Mouse (Mus musculus): ENCODE measurements at regions not wholly inside any gene's neighbourhood (a gene's known extent, or its start where the extent isn't known, plus 50 kb on each side); places are given as distances from the start of the nearest gene placed in this dataset.

- H3K27me3 ChIP-seq (replicated peaks; ENCODE audit: control insufficient read depth, insufficient read depth, low read length) = no peaks in the 10 kb centered on the region
- no peaks in the 10 kb centered on the region for H3K4me1 ChIP-seq (ENCODE audit: control insufficient read depth, insufficient read depth, low read length)
- ATAC-seq (ENCODE audit: low read depth) (no peak), DNase-seq (ENCODE audit: low spot score) (no peak)
- no peak overlapping the region for H3K27ac ChIP-seq (replicated peaks; ENCODE audit: low read depth, low read length)
- H3K9me3 ChIP-seq (ENCODE audit: control insufficient read depth, low read length) = no peaks in the 10 kb centered on the region
- H3K4me3 ChIP-seq (ENCODE audit: low read depth, low read length) = no peak overlapping the region
- no peak overlapping the region for H3K9ac ChIP-seq (ENCODE audit: low read depth, low read length)
- WGBS = 81% methylated on average over 3 of the region's 3 CpGs
- H3K36me3 ChIP-seq (ENCODE audit: control insufficient read depth, insufficient read depth, low read length) = no peaks in the 10 kb centered on the region
- H3K4me2 ChIP-seq (ENCODE audit: low read depth, low read length) = no peak overlapping the region
Observed at GRCm38 (mm10) chr3:140059102-140059501, 853.6 kb downstream of the Stpg2 start.

DNA sequence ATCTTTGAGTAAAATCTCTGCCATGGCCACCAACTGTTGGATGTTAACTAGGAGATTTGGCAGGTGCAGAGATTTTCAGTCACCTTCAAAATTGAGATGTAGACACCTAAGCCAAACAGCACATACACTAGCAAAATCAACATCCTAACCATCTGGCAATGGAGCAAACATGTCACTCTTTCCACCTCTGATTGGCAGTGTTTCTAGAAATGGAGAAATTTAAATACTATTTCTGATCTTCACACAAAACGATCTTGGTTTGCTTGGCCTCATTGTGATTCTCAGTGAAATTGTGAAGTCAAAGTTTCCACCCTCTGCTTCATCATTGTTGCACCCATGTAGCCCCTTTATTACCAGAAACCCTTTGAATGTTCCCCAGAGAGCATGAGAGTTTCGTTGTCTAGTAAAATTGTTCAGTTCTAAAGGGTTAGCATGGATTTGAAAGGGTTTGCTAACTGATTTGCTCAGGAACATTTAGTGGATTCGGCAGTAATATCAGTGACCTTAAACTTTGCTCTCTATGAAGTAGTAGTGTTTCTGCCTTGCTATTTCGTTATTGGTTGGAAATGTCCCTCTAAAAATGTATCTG lies 854.1 kb downstream of the Stpg2 start:
- H3K4me2 ChIP-seq (ENCODE audit: low read depth, low read length) = no peak overlapping the region
- no peak overlapping the region for H3K9ac ChIP-seq (ENCODE audit: low read depth, low read length)
- H3K27me3 ChIP-seq (replicated peaks; ENCODE audit: control insufficient read depth, insufficient read depth, low read length) = no peaks in the 10 kb centered on the region
- no peak overlapping the region for H3K4me3 ChIP-seq (ENCODE audit: low read depth, low read length)
- no peak for ATAC-seq (ENCODE audit: low read depth)
- 79% methylated on average over 4 of the region's 4 CpGs for WGBS
- no peaks in the 10 kb centered on the region for H3K36me3 ChIP-seq (ENCODE audit: control insufficient read depth, insufficient read depth, low read length)
- H3K27ac ChIP-seq (replicated peaks; ENCODE audit: low read depth, low read length) = no peak overlapping the region
- no peak for DNase-seq (ENCODE audit: low spot score)
- no peaks in the 10 kb centered on the region for H3K9me3 ChIP-seq (ENCODE audit: control insufficient read depth, low read length)
- H3K4me1 ChIP-seq (ENCODE audit: control insufficient read depth, insufficient read depth, low read length) = no peaks in the 10 kb centered on the region

DNA sequence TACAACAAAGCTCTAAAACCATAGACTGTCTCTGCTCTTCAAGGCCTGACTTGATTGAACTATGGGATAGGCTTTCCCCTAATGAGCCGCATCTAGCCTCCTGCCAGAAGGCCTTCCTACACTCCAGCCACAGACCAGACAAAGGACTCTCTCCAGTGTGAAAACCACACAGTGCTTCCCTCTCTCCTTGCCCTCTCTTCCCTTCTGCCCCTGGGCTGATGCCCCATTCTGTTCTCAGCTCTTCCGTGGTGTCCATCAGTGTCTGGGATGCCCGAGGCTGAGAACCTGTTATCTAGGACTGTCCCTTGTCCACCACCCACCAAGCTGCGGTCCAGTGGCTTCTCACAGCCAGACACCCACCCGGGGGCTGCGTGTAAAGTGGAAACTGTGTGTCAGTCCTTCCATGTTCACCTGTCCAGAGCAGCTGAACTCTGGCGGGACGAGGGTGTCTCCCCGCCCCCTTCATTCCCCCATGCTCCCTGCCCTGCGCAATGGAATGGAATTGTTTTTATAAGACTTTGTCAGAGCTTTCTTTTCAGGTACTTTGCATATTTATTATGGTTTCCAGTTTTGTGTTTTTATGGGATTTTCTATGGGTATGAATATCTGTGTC lies 856.4 kb downstream of the Stpg2 start:
- Histone ChIP-seq H3K4me3 (ENCODE audit: low read depth, low read length) (no peak overlapping the region), H3K27ac (replicated peaks; ENCODE audit: low read depth, low read length) (no peak overlapping the region), H3K9me3 (ENCODE audit: control insufficient read depth, low read length) (no peaks in the 10 kb centered on the region), H3K4me2 (ENCODE audit: low read depth, low read length) (no peak overlapping the region), H3K27me3 (replicated peaks; ENCODE audit: control insufficient read depth, insufficient read depth, low read length) (no peaks in the 10 kb centered on the region), H3K4me1 (ENCODE audit: control insufficient read depth, insufficient read depth, low read length) (no peaks in the 10 kb centered on the region), H3K36me3 (ENCODE audit: control insufficient read depth, insufficient read depth, low read length) (no peaks in the 10 kb centered on the region), H3K9ac (ENCODE audit: low read depth, low read length) (no peak overlapping the region)
- ATAC-seq (ENCODE audit: low read depth) (no peak), DNase-seq (ENCODE audit: low spot score) (no peak)
- 85% methylated on average over 10 of the region's 10 CpGs for WGBS

DNA sequence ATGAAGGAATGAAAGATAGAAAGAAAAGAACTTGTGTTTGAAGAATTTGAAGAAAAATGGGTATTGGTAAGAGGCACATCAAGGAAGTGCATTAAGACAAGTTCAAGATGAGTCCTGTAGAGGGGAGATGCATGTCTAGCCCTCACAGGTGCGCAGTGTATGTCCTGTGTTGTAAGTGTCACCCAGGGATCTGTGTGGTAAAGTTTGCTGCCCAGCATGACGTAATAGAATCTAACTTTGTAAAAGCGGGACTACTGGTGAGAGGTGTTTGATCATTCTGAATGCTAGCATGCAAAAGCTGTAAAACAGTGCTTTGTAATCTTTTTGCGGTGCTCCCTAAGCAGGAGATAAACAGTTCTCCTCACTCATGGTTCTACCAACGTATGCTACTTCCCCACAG lies 857.4 kb downstream of the Stpg2 start:
- ATAC-seq (ENCODE audit: low read depth) = no peak
- Histone ChIP-seq H3K27ac (replicated peaks; ENCODE audit: low read depth, low read length) (no peak overlapping the region), H3K4me3 (ENCODE audit: low read depth, low read length) (no peak overlapping the region), H3K9me3 (ENCODE audit: control insufficient read depth, low read length) (no peaks in the 10 kb centered on the region), H3K27me3 (replicated peaks; ENCODE audit: control insufficient read depth, insufficient read depth, low read length) (no peaks in the 10 kb centered on the region), H3K4me1 (ENCODE audit: control insufficient read depth, insufficient read depth, low read length) (no peaks in the 10 kb centered on the region), H3K36me3 (ENCODE audit: control insufficient read depth, insufficient read depth, low read length) (no peaks in the 10 kb centered on the region), H3K4me2 (ENCODE audit: low read depth, low read length) (no peak overlapping the region), H3K9ac (ENCODE audit: low read depth, low read length) (no peak overlapping the region)
- DNase-seq (ENCODE audit: low spot score) = no peak
- 86% methylated on average over 5 of the region's 5 CpGs for WGBS

- Histone ChIP-seq H3K4me1 (ENCODE audit: control insufficient read depth, insufficient read depth, low read length) (no peaks in the 10 kb centered on the region), H3K36me3 (ENCODE audit: control insufficient read depth, insufficient read depth, low read length) (no peaks in the 10 kb centered on the region), H3K9ac (ENCODE audit: low read depth, low read length) (no peak overlapping the region), H3K4me3 (ENCODE audit: low read depth, low read length) (no peak overlapping the region), H3K27me3 (replicated peaks; ENCODE audit: control insufficient read depth, insufficient read depth, low read length) (no peaks in the 10 kb centered on the region), H3K27ac (replicated peaks; ENCODE audit: low read depth, low read length) (no peak overlapping the region), H3K4me2 (ENCODE audit: low read depth, low read length) (no peak overlapping the region), H3K9me3 (ENCODE audit: control insufficient read depth, low read length) (no peaks in the 10 kb centered on the region)
- 60% methylated on average over 3 of the region's 3 CpGs for WGBS
- ATAC-seq (ENCODE audit: low read depth) (no peak), DNase-seq (ENCODE audit: low spot score) (peak; percentile 18)
Observed at GRCm38 (mm10) chr3:140084333-140084732, 878.8 kb downstream of the Stpg2 start.

GRCm38 (mm10) chr3:140085385-140085784 lies 879.9 kb downstream of the Stpg2 start:
- Histone ChIP-seq H3K9ac (ENCODE audit: low read depth, low read length) (no peak overlapping the region), H3K4me2 (ENCODE audit: low read depth, low read length) (no peak overlapping the region), H3K36me3 (ENCODE audit: control insufficient read depth, insufficient read depth, low read length) (no peaks in the 10 kb centered on the region), H3K27me3 (replicated peaks; ENCODE audit: control insufficient read depth, insufficient read depth, low read length) (no peaks in the 10 kb centered on the region), H3K4me3 (ENCODE audit: low read depth, low read length) (no peak overlapping the region), H3K27ac (replicated peaks; ENCODE audit: low read depth, low read length) (no peak overlapping the region), H3K9me3 (ENCODE audit: control insufficient read depth, low read length) (no peaks in the 10 kb centered on the region), H3K4me1 (ENCODE audit: control insufficient read depth, insufficient read depth, low read length) (no peaks in the 10 kb centered on the region)
- DNase-seq (ENCODE audit: low spot score) = no peak
- no peak for ATAC-seq (ENCODE audit: low read depth)
- 84% methylated on average over 3 of the region's 3 CpGs for WGBS

DNA sequence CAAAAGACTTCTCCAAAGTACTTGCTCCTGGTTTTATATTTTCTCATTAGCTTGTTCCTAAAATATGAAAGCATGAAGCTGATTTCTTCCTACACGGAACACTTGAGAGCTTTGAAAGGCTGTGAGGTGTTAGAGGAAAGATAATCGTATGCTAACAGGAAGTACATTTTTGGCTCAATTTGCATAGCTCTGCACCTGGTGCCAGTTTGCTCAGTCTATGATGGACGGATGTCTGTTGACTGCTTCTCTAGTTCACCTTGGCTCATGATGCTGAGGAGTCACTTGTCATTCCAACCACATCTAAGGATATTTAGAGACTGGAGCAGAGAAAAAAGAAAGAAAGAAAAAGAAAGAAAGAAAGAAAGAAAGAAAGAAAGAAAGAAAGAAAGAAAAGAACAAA lies 882.5 kb downstream of the Stpg2 start:
- ATAC-seq (ENCODE audit: low read depth) (no peak), DNase-seq (ENCODE audit: low spot score) (no peak)
- no peak overlapping the region for H3K9ac ChIP-seq (ENCODE audit: low read depth, low read length)
- H3K27me3 ChIP-seq (replicated peaks; ENCODE audit: control insufficient read depth, insufficient read depth, low read length) = no peaks in the 10 kb centered on the region
- no peak overlapping the region for H3K4me3 ChIP-seq (ENCODE audit: low read depth, low read length)
- 78% methylated on average over 3 of the region's 3 CpGs for WGBS
- no peak overlapping the region for H3K27ac ChIP-seq (replicated peaks; ENCODE audit: low read depth, low read length)
- no peak overlapping the region for H3K4me2 ChIP-seq (ENCODE audit: low read depth, low read length)
- H3K9me3 ChIP-seq (ENCODE audit: control insufficient read depth, low read length) = no peaks in the 10 kb centered on the region
- no peaks in the 10 kb centered on the region for H3K36me3 ChIP-seq (ENCODE audit: control insufficient read depth, insufficient read depth, low read length)
- no peaks in the 10 kb centered on the region for H3K4me1 ChIP-seq (ENCODE audit: control insufficient read depth, insufficient read depth, low read length)

DNA sequence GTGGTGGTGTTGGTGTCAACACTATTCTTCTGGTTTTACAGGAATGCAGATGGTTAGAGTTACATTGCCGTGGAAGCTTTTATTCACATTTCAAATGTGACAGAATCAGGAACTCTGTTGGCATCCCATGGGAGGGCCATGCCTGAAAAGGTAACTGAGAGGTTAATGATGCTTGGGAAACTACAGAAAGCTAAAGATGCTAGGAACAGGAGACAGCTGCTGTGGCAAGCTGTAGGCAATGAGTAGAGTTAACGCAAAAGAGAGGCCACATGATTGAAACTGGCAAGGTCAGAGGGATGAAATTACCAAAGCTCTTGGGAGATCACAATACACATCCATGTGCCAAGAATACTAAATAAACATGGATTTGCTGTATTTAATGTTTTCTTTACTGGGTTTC lies 886.4 kb downstream of the Stpg2 start:
- DNase-seq (ENCODE audit: low spot score) = peak; percentile 30

DNA sequence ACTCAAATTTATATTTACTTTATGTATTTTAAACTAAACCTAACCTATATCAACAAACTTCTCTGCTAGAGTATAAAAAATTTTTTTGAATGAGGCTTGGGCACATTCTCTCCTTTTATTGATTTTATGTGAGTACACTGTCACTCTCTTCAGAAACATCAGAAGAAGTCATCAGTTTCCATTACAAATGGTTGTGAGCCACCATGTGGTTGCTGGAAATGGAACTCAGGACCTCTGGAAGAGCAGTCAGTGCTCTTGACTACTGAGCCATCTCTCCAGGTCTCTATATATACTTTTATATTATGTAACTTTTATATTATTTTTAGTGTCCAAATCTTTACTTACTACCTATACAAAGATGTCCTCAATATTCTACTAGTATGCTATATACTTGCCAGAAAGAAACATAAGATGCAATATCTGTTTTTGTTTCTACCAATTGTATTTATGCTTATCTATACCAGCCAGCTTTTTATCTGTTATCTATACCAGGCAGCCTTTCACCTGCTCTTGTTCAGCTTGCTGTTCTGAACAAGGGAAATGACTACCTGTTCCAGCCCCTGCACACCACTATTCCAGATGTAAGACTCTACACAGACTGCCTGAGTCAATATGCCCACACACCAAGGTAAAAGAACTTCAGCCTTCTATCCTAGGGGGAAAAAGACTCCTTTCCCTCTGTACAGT lies 891.5 kb downstream of the Stpg2 start:
- ATAC-seq (ENCODE audit: low read depth) (no peak), DNase-seq (ENCODE audit: low spot score) (no peak)
- H3K9me3 ChIP-seq (ENCODE audit: control insufficient read depth, low read length) = no peaks in the 10 kb centered on the region
- no peaks in the 10 kb centered on the region for H3K27me3 ChIP-seq (replicated peaks; ENCODE audit: control insufficient read depth, insufficient read depth, low read length)
- H3K4me2 ChIP-seq (ENCODE audit: low read depth, low read length) = no peak overlapping the region
- H3K4me1 ChIP-seq (ENCODE audit: control insufficient read depth, insufficient read depth, low read length) = no peaks in the 10 kb centered on the region
- H3K27ac ChIP-seq (replicated peaks; ENCODE audit: low read depth, low read length) = no peak overlapping the region
- H3K4me3 ChIP-seq (ENCODE audit: low read depth, low read length) = no peak overlapping the region
- H3K36me3 ChIP-seq (ENCODE audit: control insufficient read depth, insufficient read depth, low read length) = no peaks in the 10 kb centered on the region
- no peak overlapping the region for H3K9ac ChIP-seq (ENCODE audit: low read depth, low read length)

More for the DNA sequence above, 886.4 kb downstream of the Stpg2 start:
- H3K36me3 ChIP-seq (ENCODE audit: control insufficient read depth, insufficient read depth, low read length) = no peaks in the 10 kb centered on the region
- WGBS = 37% methylated on average over 2 of the region's 2 CpGs
- H3K9ac ChIP-seq (ENCODE audit: low read depth, low read length) = no peak overlapping the region
- no peak overlapping the region for H3K27ac ChIP-seq (replicated peaks; ENCODE audit: low read depth, low read length)
- ATAC-seq (ENCODE audit: low read depth) = no peak
- no peaks in the 10 kb centered on the region for H3K4me1 ChIP-seq (ENCODE audit: control insufficient read depth, insufficient read depth, low read length)
- no peaks in the 10 kb centered on the region for H3K9me3 ChIP-seq (ENCODE audit: control insufficient read depth, low read length)
- no peak overlapping the region for H3K4me3 ChIP-seq (ENCODE audit: low read depth, low read length)
- no peak overlapping the region for H3K4me2 ChIP-seq (ENCODE audit: low read depth, low read length)
- no peaks in the 10 kb centered on the region for H3K27me3 ChIP-seq (replicated peaks; ENCODE audit: control insufficient read depth, insufficient read depth, low read length)

All from embryonic facial prominence, embryonic 14.5 days (tissue).